Comparison of ENCODE assay signal across 19 mouse cellular contexts in genomic region chr19:34312151-34312728, GRCm38 (mm10). TPM values are rescaled to one million over a fixed set of nuclear protein-coding genes. Genes with fewer than 3 reads are reported as not detected.
DNase-seq lines count a peak whose midpoint lies in the region; ATAC-seq and TF ChIP-seq lines count a peak whose summit lies in the region.
"Had no signal": no experiment of that assay in that cellular context is flagged by ENCODE, and none has a peak within 500 bp of the region (broad histone marks: within the 10 kb centered on the region; RNA-seq: fewer than 3 reads in every experiment).

No protein-coding gene starts in this region.

- TF ChIP-seq EP300 in stomach, postnatal 0 days (optimal IDR thresholded peaks at IDR 0.05), result no peak

- H3K9me3 ChIP-seq in kidney, embryonic 14.5 days (ENCODE audit: control insufficient read depth, low read length), result no peaks in the 10 kb centered on the region
- no peaks in the 10 kb centered on the region for H3K9me3 ChIP-seq in stomach, postnatal 0 days (ENCODE audit: control insufficient read depth, low read length)
- no peaks in the 10 kb centered on the region for H3K9me3 ChIP-seq in forebrain, embryonic 16.5 days (ENCODE audit: control insufficient read depth, low read length)
- H3K9me3 ChIP-seq: forebrain, embryonic 13.5 days; heart, embryonic 12.5 days; hindbrain, embryonic 15.5 days; limb, embryonic 13.5 days; midbrain, embryonic 12.5 days had no signal

- no peak for ATAC-seq in kidney, embryonic 14.5 days (ENCODE audit: low FRiP score, low TSS enrichment)
- no peak for ATAC-seq in stomach, postnatal 0 days (ENCODE audit: low FRiP score, low TSS enrichment)
- no peak for ATAC-seq in forebrain, embryonic 16.5 days
- ATAC-seq: forebrain, embryonic 13.5 days had no signal

- no peak overlapping the region for H3K4me2 ChIP-seq in kidney, embryonic 14.5 days (replicated peaks; ENCODE audit: low read depth, low read length)
- H3K4me2 ChIP-seq in stomach, postnatal 0 days (replicated peaks; ENCODE audit: low read depth), result no peak overlapping the region
- H3K4me2 ChIP-seq in forebrain, embryonic 16.5 days (ENCODE audit: low read length), result no peak overlapping the region
- H3K4me2 ChIP-seq: forebrain, embryonic 13.5 days; heart, embryonic 12.5 days; hindbrain, embryonic 15.5 days; limb, embryonic 13.5 days; midbrain, embryonic 12.5 days had no signal

- WGBS in kidney, adult 2 months, result 64% methylated on average over 5 of the region's 5 CpGs
- WGBS in kidney, embryonic 14.5 days, result 75% methylated on average over 5 of the region's 5 CpGs
- 92% methylated on average over 5 of the region's 5 CpGs for WGBS in thymus, adult 2 months
- WGBS in stomach, postnatal 0 days, result 40% methylated on average over 5 of the region's 5 CpGs
- 55% methylated on average over 5 of the region's 5 CpGs for WGBS in forebrain, embryonic 16.5 days

- H3K9ac ChIP-seq in kidney, embryonic 14.5 days (ENCODE audit: low read depth, low read length), result no peak overlapping the region
- H3K9ac ChIP-seq in stomach, postnatal 0 days (ENCODE audit: low read length), result no peak overlapping the region
- H3K9ac ChIP-seq in forebrain, embryonic 16.5 days (replicated peaks; ENCODE audit: low read depth, low read length), result no peak overlapping the region
- H3K9ac ChIP-seq: forebrain, embryonic 13.5 days; heart, embryonic 12.5 days; hindbrain, embryonic 15.5 days; limb, embryonic 13.5 days; midbrain, embryonic 12.5 days had no signal

- H3K4me1 ChIP-seq in kidney, adult 2 months (ENCODE audit: control insufficient read depth, insufficient read depth, low read length), result no peaks in the 10 kb centered on the region
- H3K4me1 ChIP-seq in kidney, embryonic 14.5 days (ENCODE audit: control insufficient read depth, insufficient read depth, low read length), result no peaks in the 10 kb centered on the region
- H3K4me1 ChIP-seq in thymus, adult 2 months (replicated peaks; ENCODE audit: control insufficient read depth, insufficient read depth, low read length), result no peaks in the 10 kb centered on the region
- H3K4me1 ChIP-seq in stomach, postnatal 0 days (replicated peaks; ENCODE audit: control insufficient read depth, insufficient read depth), result no peaks in the 10 kb centered on the region
- peaks cover 2% of the 10 kb centered on the region; the same call in 1 of the 2 replicates for H3K4me1 ChIP-seq in forebrain, embryonic 16.5 days (replicated peaks; ENCODE audit: control insufficient read depth, insufficient read depth, low read length)
- H3K4me1 ChIP-seq: forebrain, embryonic 13.5 days; heart, embryonic 12.5 days; hindbrain, embryonic 15.5 days; limb, embryonic 13.5 days; midbrain, embryonic 12.5 days had no signal

- no peaks in the 10 kb centered on the region for H3K27me3 ChIP-seq in kidney, adult 2 months (replicated peaks; ENCODE audit: control insufficient read depth, insufficient read depth, low read length)
- H3K27me3 ChIP-seq in kidney, embryonic 14.5 days (ENCODE audit: control insufficient read depth, insufficient read depth, low read length), result no peaks in the 10 kb centered on the region
- no peaks in the 10 kb centered on the region for H3K27me3 ChIP-seq in thymus, adult 2 months (ENCODE audit: control insufficient read depth, insufficient read depth, low read length)
- H3K27me3 ChIP-seq in stomach, postnatal 0 days (ENCODE audit: control insufficient read depth, insufficient read depth, low read length), result no peaks in the 10 kb centered on the region
- H3K27me3 ChIP-seq in forebrain, embryonic 16.5 days (replicated peaks; ENCODE audit: control insufficient read depth, insufficient read depth, low read length), result no peaks in the 10 kb centered on the region
- H3K27me3 ChIP-seq: forebrain, embryonic 13.5 days; hindbrain, embryonic 15.5 days; limb, embryonic 13.5 days; midbrain, embryonic 12.5 days had no signal

- TF ChIP-seq CTCF in kidney, adult 2 months (conservative IDR thresholded peaks at IDR 0.05; ENCODE audit: insufficient read depth, insufficient read length, low read depth, low read length), result peak; percentile 18; the same call in 1 of the 2 replicates
- peak; percentile 50; the same call in 1 of the 2 replicates for TF ChIP-seq CTCF in thymus, adult 2 months (IDR thresholded peaks at IDR 0.05; ENCODE audit: borderline replicate concordance, control insufficient read depth, extremely low read depth, insufficient read depth, low read length, poor library complexity)
- TF ChIP-seq CTCF in stomach, postnatal 0 days (IDR thresholded peaks at IDR 0.05; ENCODE audit: low read depth), result peak; percentile 30; the same call in 1 of the 2 replicates

- TF ChIP-seq POLR2A in kidney, adult 2 months (IDR thresholded peaks at IDR 0.05; ENCODE audit: low read depth, low read length), result no peak
- no peak for TF ChIP-seq POLR2A in thymus, adult 2 months (IDR thresholded peaks at IDR 0.05; ENCODE audit: control insufficient read depth, extremely low read depth, insufficient read depth, low read length, poor library complexity)

- DNase-seq in kidney, adult 2 months, result no peak
- peak; percentile 47 for DNase-seq in thymus, adult 2 months
- DNase-seq in thymus, adult 18-20 months, result no peak
- DNase-seq in stomach, postnatal 0 days (ENCODE audit: low spot score), result no peak
- DNase-seq in urinary bladder, postnatal 36 days (ENCODE audit: low spot score in 2 of 2), result no peak
- DNase-seq: adrenal gland, postnatal 25 days; cerebellum, adult 9-10 months; kidney, adult 11 months; kidney, postnatal 36 days; lung, adult 18-20 months; right cerebral cortex, postnatal 4 days had no signal

- H3K36me3 ChIP-seq in kidney, adult 2 months (ENCODE audit: control insufficient read depth, insufficient read depth, low read length), result no peaks in the 10 kb centered on the region
- no peaks in the 10 kb centered on the region for H3K36me3 ChIP-seq in kidney, embryonic 14.5 days (ENCODE audit: control insufficient read depth, insufficient read depth, low read length)
- peaks cover 52% of the 10 kb centered on the region for H3K36me3 ChIP-seq in thymus, adult 2 months (ENCODE audit: control insufficient read depth, insufficient read depth, low read length)
- no peaks in the 10 kb centered on the region for H3K36me3 ChIP-seq in stomach, postnatal 0 days (ENCODE audit: control insufficient read depth, insufficient read depth, low read length)
- no peaks in the 10 kb centered on the region for H3K36me3 ChIP-seq in forebrain, embryonic 16.5 days (ENCODE audit: control insufficient read depth, insufficient read depth)
- H3K36me3 ChIP-seq: heart, embryonic 12.5 days; hindbrain, embryonic 15.5 days; limb, embryonic 13.5 days; midbrain, embryonic 12.5 days had no signal

- no peak overlapping the region for H3K4me3 ChIP-seq in kidney, adult 2 months (ENCODE audit: insufficient read depth, low read depth, low read length)
- no peak overlapping the region for H3K4me3 ChIP-seq in kidney, embryonic 14.5 days (ENCODE audit: low read length)
- no peak overlapping the region for H3K4me3 ChIP-seq in thymus, adult 2 months (ENCODE audit: control insufficient read depth, insufficient read depth, low read length)
- H3K4me3 ChIP-seq in stomach, postnatal 0 days (ENCODE audit: low read depth, low read length), result no peak overlapping the region
- no peak overlapping the region for H3K4me3 ChIP-seq in forebrain, embryonic 16.5 days (replicated peaks; ENCODE audit: low read length)
- H3K4me3 ChIP-seq: forebrain, embryonic 13.5 days; heart, embryonic 12.5 days; hindbrain, embryonic 15.5 days; limb, embryonic 13.5 days; midbrain, embryonic 12.5 days; myocyte had no signal

- H3K27ac ChIP-seq in kidney, adult 2 months (ENCODE audit: insufficient read depth, low read depth, low read length), result no peak overlapping the region
- no peak overlapping the region for H3K27ac ChIP-seq in kidney, embryonic 14.5 days (ENCODE audit: low read depth, low read length)
- no peak overlapping the region for H3K27ac ChIP-seq in thymus, adult 2 months (ENCODE audit: control insufficient read depth, insufficient read depth, low read length)
- no peak overlapping the region for H3K27ac ChIP-seq in stomach, postnatal 0 days (replicated peaks)
- no peak overlapping the region for H3K27ac ChIP-seq in forebrain, embryonic 16.5 days (ENCODE audit: low read length)
- H3K27ac ChIP-seq: forebrain, embryonic 13.5 days; hindbrain, embryonic 15.5 days; limb, embryonic 13.5 days; midbrain, embryonic 12.5 days had no signal

RNA-seq across cellular contexts. Expression of gene Fas, which starts 21.8 kb away (rescaled TPM):
- polyA plus RNA-seq in kidney, adult 2 months (2012; rRNA removed), result 3.7 and 4.6 TPM in 2 replicates
- polyA plus RNA-seq in kidney, embryonic 14.5 days (2014; fragmentation: Nextera tagmentation; extraction: Ambion mirVana), result 1.8 and 3.1 TPM in 2 replicates
- 12.1 and 14.3 TPM in 2 replicates for polyA plus RNA-seq in thymus, adult 2 months (2012; rRNA removed)
- 8.3 and 9.0 TPM in 2 replicates for polyA plus RNA-seq in stomach, postnatal 0 days (2015; fragmentation: Nextera tagmentation; extraction: Ambion mirVana)
- polyA plus RNA-seq in forebrain, embryonic 16.5 days (2015; fragmentation: Nextera tagmentation; extraction: Ambion mirVana), result 0.63 and 1.5 TPM in 2 replicates

RNA-seq across cellular contexts. Expression of gene Acta2, which starts 56.9 kb away (rescaled TPM):
- polyA plus RNA-seq in kidney, adult 2 months (2012; rRNA removed), result 88.2 and 172 TPM in 2 replicates
- polyA plus RNA-seq in kidney, embryonic 14.5 days (2014; fragmentation: Nextera tagmentation; extraction: Ambion mirVana), result 64.4 and 115 TPM in 2 replicates
- 113 and 117 TPM in 2 replicates for polyA plus RNA-seq in thymus, adult 2 months (2012; rRNA removed)
- 3,095 and 3,545 TPM in 2 replicates for polyA plus RNA-seq in stomach, postnatal 0 days (2015; fragmentation: Nextera tagmentation; extraction: Ambion mirVana)
- polyA plus RNA-seq in forebrain, embryonic 16.5 days (2015; fragmentation: Nextera tagmentation; extraction: Ambion mirVana), result 9.1 and 13.3 TPM in 2 replicates

Comparison
In these comparisons a context has a peak if more than half of its experiments do, and no peak if none do; other contexts are left out.
1. RNA of gene Acta2, which starts 56.9 kb away (polyA plus RNA-seq): 3,095 to 3,545 TPM in stomach, postnatal 0 days; 113 to 117 TPM in thymus, adult 2 months, 64.4 to 115 TPM in kidney, embryonic 14.5 days, 88.2 to 172 TPM in kidney, adult 2 months and 9.1 to 13.3 TPM in forebrain, embryonic 16.5 days; every median in the first group is over 10 times any median in the second.
2. Peak in every context shown above with its lines, with median percentiles within 50 percentile points of each other: CTCF ChIP-seq.